ENCODE assay signal across 14 mouse cellular contexts in genomic region chr1:179568690-179569398, GRCm38 (mm10). TPM values are rescaled to one million over a fixed set of nuclear protein-coding genes. Genes with fewer than 3 reads are reported as not detected.
DNase-seq lines count a peak whose midpoint lies in the region; ATAC-seq and TF ChIP-seq lines count a peak whose summit lies in the region.
"Had no signal": no experiment of that assay in that cellular context is flagged by ENCODE, and none has a peak within 500 bp of the region (broad histone marks: within the 10 kb centered on the region; RNA-seq: fewer than 3 reads in every experiment).

No protein-coding gene starts in this region.

- no peak overlapping the region for H3K4me2 ChIP-seq in heart, embryonic 12.5 days
- no peak overlapping the region for H3K4me2 ChIP-seq in neural tube, embryonic 15.5 days
- H3K4me2 ChIP-seq: forebrain, embryonic 12.5 days; limb, embryonic 13.5 days had no signal

- no peak overlapping the region for H3K4me3 ChIP-seq in heart, embryonic 12.5 days
- no peak overlapping the region for H3K4me3 ChIP-seq in embryonic fibroblast, embryonic 13.5 days (ENCODE audit: insufficient read depth, low read length)
- no peak overlapping the region for H3K4me3 ChIP-seq in small intestine, adult 2 months (ENCODE audit: low read depth, low read length)
- no peak overlapping the region for H3K4me3 ChIP-seq in neural tube, embryonic 15.5 days (replicated peaks)
- H3K4me3 ChIP-seq: forebrain, embryonic 12.5 days; limb, embryonic 13.5 days had no signal

- H3K4me1 ChIP-seq in heart, embryonic 12.5 days (replicated peaks): peaks cover 32% of the 10 kb centered on the region
- peaks cover 16% of the 10 kb centered on the region for H3K4me1 ChIP-seq in embryonic fibroblast, embryonic 13.5 days (ENCODE audit: control insufficient read depth, insufficient read depth, low read length)
- H3K4me1 ChIP-seq in small intestine, adult 2 months (ENCODE audit: control insufficient read depth, insufficient read depth, insufficient read length, low read length): peaks cover 15% of the 10 kb centered on the region
- H3K4me1 ChIP-seq in neural tube, embryonic 15.5 days: peaks cover 6% of the 10 kb centered on the region

- no peak for TF ChIP-seq POLR2A in embryonic fibroblast, embryonic 13.5 days (IDR thresholded peaks at IDR 0.05; ENCODE audit: low read depth, low read length)
- TF ChIP-seq POLR2A in small intestine, adult 2 months (IDR thresholded peaks at IDR 0.05; ENCODE audit: low read depth, low read length): no peak

- no peaks in the 10 kb centered on the region for H3K9me3 ChIP-seq in heart, embryonic 12.5 days (replicated peaks)
- H3K9me3 ChIP-seq in neural tube, embryonic 15.5 days (replicated peaks): no peaks in the 10 kb centered on the region
- H3K9me3 ChIP-seq: forebrain, embryonic 12.5 days; limb, embryonic 13.5 days had no signal

- no peaks in the 10 kb centered on the region for H3K36me3 ChIP-seq in heart, embryonic 12.5 days
- H3K36me3 ChIP-seq in small intestine, adult 2 months (ENCODE audit: control insufficient read depth, insufficient read depth, low read length): no peaks in the 10 kb centered on the region
- H3K36me3 ChIP-seq in neural tube, embryonic 15.5 days: no peaks in the 10 kb centered on the region
- H3K36me3 ChIP-seq: forebrain, embryonic 12.5 days; limb, embryonic 13.5 days had no signal

- no peaks in the 10 kb centered on the region for H3K27me3 ChIP-seq in heart, embryonic 12.5 days (replicated peaks)
- no peaks in the 10 kb centered on the region for H3K27me3 ChIP-seq in small intestine, adult 2 months (ENCODE audit: control insufficient read depth, insufficient read depth, low read length)
- no peaks in the 10 kb centered on the region for H3K27me3 ChIP-seq in neural tube, embryonic 15.5 days (replicated peaks)
- H3K27me3 ChIP-seq: forebrain, embryonic 12.5 days; limb, embryonic 13.5 days; Patski had no signal

- no peak overlapping the region for H3K9ac ChIP-seq in heart, embryonic 12.5 days
- H3K9ac ChIP-seq in neural tube, embryonic 15.5 days (replicated peaks): no peak overlapping the region
- H3K9ac ChIP-seq: forebrain, embryonic 12.5 days; limb, embryonic 13.5 days had no signal

- DNase-seq in heart, adult 8-10 months (ENCODE audit: low spot score): no peak
- peak; percentile 73 to 80 for DNase-seq in lung, adult 18-20 months
- no peak for DNase-seq in cerebellum, adult 11-12 months
- no peak for DNase-seq in right cerebral cortex, adult 2 months (ENCODE audit: low spot score in 2 of 2)
- DNase-seq: adrenal gland, postnatal 14 days; cerebellum, adult 18-20 months; kidney, adult 18-20 months had no signal

- ATAC-seq in heart, embryonic 12.5 days (ENCODE audit: insufficient number of reproducible peaks, low FRiP score): no peak
- ATAC-seq in neural tube, embryonic 15.5 days (ENCODE audit: low FRiP score): no peak
- ATAC-seq: Patski had no signal

- no peak for TF ChIP-seq CTCF in embryonic fibroblast, embryonic 13.5 days (IDR thresholded peaks at IDR 0.05; ENCODE audit: borderline replicate concordance, insufficient read depth, low read length)
- TF ChIP-seq CTCF in small intestine, adult 2 months (IDR thresholded peaks at IDR 0.05; ENCODE audit: extremely low read depth, insufficient read length, insufficient replicate concordance, low read depth, low read length): no peak

- peak overlapping the region; percentile 16; the same call in 1 of the 2 replicates for H3K27ac ChIP-seq in heart, embryonic 12.5 days (ENCODE audit: poor library complexity, severe bottlenecking)
- peak overlapping the region; percentile 7; the same call in 1 of the 2 replicates for H3K27ac ChIP-seq in embryonic fibroblast, embryonic 13.5 days (ENCODE audit: insufficient read depth, low read length)
- H3K27ac ChIP-seq in small intestine, adult 2 months (ENCODE audit: insufficient read depth, low read depth, low read length): peak overlapping the region; percentile 3; the same call in 1 of the 2 replicates
- no peak overlapping the region for H3K27ac ChIP-seq in neural tube, embryonic 15.5 days (replicated peaks)
- H3K27ac ChIP-seq: forebrain, embryonic 12.5 days; limb, embryonic 13.5 days had no signal

- 36% methylated on average over 4 of the region's 4 CpGs for WGBS in heart, embryonic 12.5 days
- WGBS in small intestine, adult 2 months: 26% methylated on average over 4 of the region's 4 CpGs
- WGBS in neural tube, embryonic 15.5 days: 79% methylated on average over 4 of the region's 4 CpGs

RNA-seq across cellular contexts. Expression of gene Cnst, which starts 22.7 kb away (rescaled TPM):
- 20.5 and 22.2 TPM in 2 replicates for polyA plus RNA-seq in heart, embryonic 12.5 days (2016; fragmentation: Nextera tagmentation; extraction: Ambion mirVana)
- total RNA-seq in heart, adult 8-10 months (2022): 10 to 100 TPM; 44.7 to 54.0 (median 46.4) TPM
- polyA plus RNA-seq in embryonic fibroblast, embryonic 13.5 days (2011; ENCODE audit: insufficient read length, low read depth, missing spikeins): 15.9 and 19.3 TPM in 2 replicates
- 7.8 and 12.7 TPM in 2 replicates for polyA plus RNA-seq in small intestine, adult 2 months (2012; rRNA removed)
- 25.3 and 27.6 TPM in 2 replicates for polyA plus RNA-seq in neural tube, embryonic 15.5 days (2015; fragmentation: Nextera tagmentation; extraction: Ambion mirVana)

RNA-seq across cellular contexts. Expression of gene Tfb2m, which starts 22.8 kb away (rescaled TPM):
- polyA plus RNA-seq in heart, embryonic 12.5 days (2016; fragmentation: Nextera tagmentation; extraction: Ambion mirVana): 25.6 and 26.1 TPM in 2 replicates
- total RNA-seq in heart, adult 8-10 months (2022): 10 to 100 TPM; 65.3 to 73.3 (median 69.0) TPM
- 30.3 and 35.1 TPM in 2 replicates for polyA plus RNA-seq in embryonic fibroblast, embryonic 13.5 days (2011; ENCODE audit: insufficient read length, low read depth, missing spikeins)
- 2.1 and 2.7 TPM in 2 replicates for polyA plus RNA-seq in small intestine, adult 2 months (2012; rRNA removed)
- polyA plus RNA-seq in neural tube, embryonic 15.5 days (2015; fragmentation: Nextera tagmentation; extraction: Ambion mirVana): 29.6 and 31.0 TPM in 2 replicates

RNA-seq across cellular contexts. Expression of gene Smyd3, which starts 51.0 kb away (rescaled TPM):
- 11.5 and 12.2 TPM in 2 replicates for polyA plus RNA-seq in heart, embryonic 12.5 days (2016; fragmentation: Nextera tagmentation; extraction: Ambion mirVana)
- 1 to 10 TPM; 7.0 to 8.3 (median 7.8) TPM for total RNA-seq in heart, adult 8-10 months (2022)
- polyA plus RNA-seq in embryonic fibroblast, embryonic 13.5 days (2011; ENCODE audit: insufficient read length, low read depth, missing spikeins): 12.2 and 12.3 TPM in 2 replicates
- polyA plus RNA-seq in small intestine, adult 2 months (2012; rRNA removed): 0.84 and 1.1 TPM in 2 replicates
- 26.0 and 26.7 TPM in 2 replicates for polyA plus RNA-seq in neural tube, embryonic 15.5 days (2015; fragmentation: Nextera tagmentation; extraction: Ambion mirVana)

Comparison
In these comparisons a context has a peak if more than half of its experiments do, and no peak if none do; other contexts are left out.
1. DNase-seq: peak in lung, adult 18-20 months (2 of 2); none in heart, adult 8-10 months (single experiment), cerebellum, adult 11-12 months (single experiment) and right cerebral cortex, adult 2 months (0 of 2).